Mouse (Mus musculus): ENCODE results near the gene Tipin. TPM values are rescaled to one million over a fixed set of nuclear protein-coding genes. Genes with fewer than 3 reads are reported as not detected.

The Tipin gene
- total and polyA plus RNA-seq, 3 experiments = 179 to 443 (median 204) TPM

- dilution Hi-C loops (cut with MboI; ENCODE audit: extremely low pct_ligation_motif_present, extremely low pct_unique_long_range_greater_than_20kb, low sequenced_read_pairs) (no loop called here), in situ Hi-C loops (cut with MboI; ENCODE audit: low pct_ligation_motif_present, low pct_unique_long_range_greater_than_20kb, low sequenced_read_pairs) (no loop called here)
- Histone ChIP-seq H3K27ac (ENCODE audit: insufficient read depth, low read depth) (no peak overlapping the region), H3K36me3 (replicated peaks in 1 of 2; ENCODE audit: control insufficient read depth in 1 of 2, insufficient read depth in 1 of 2, low read length in 1 of 2) (no peaks in the 10 kb centered on the region), H3K9ac (ENCODE audit: insufficient read depth, low read depth) (no peak overlapping the region), H3K4me1 (ENCODE audit: control insufficient read depth in 1 of 2, insufficient read depth in 2 of 2) (peaks cover 0 to 15% of the 10 kb centered on the region in 2 experiments; a peak in 3 of 4 replicates), H3K79me2 (replicated peaks; ENCODE audit: control insufficient read depth, extremely low read depth, insufficient read depth, poor library complexity, severe bottlenecking) (no peaks in the 10 kb centered on the region), H3K9me3 (replicated peaks; ENCODE audit: low read length) (no peaks in the 10 kb centered on the region), H3K4me3 (replicated peaks in 1 of 3; ENCODE audit: low read depth in 2 of 3, low read length in 2 of 3, poor library complexity in 1 of 3) (no peak overlapping the region), H3K4me2 (ENCODE audit: insufficient read depth, low read depth, poor library complexity, severe bottlenecking) (no peak overlapping the region), H3K27me3 (replicated peaks) (no peaks in the 10 kb centered on the region)
- no peak for DNase-seq (ENCODE audit: extremely low read depth)
- no peak for TF ChIP-seq RAD21 (IDR thresholded peaks at IDR 0.05; ENCODE audit: low read depth, low read length)
- TF ChIP-seq USF2 (conservative IDR thresholded peaks at IDR 0.05; ENCODE audit: low read depth, low read length) = no peak
Measured at GRCm38 (mm10) chr9:64271249-64271648, 10.1 kb upstream of the Tipin start.

- in situ Hi-C loops (cut with MboI; ENCODE audit: low pct_ligation_motif_present, low pct_unique_long_range_greater_than_20kb, low sequenced_read_pairs) = no loop called here
Measured at GRCm38 (mm10) chr9:64272611-64273010, 8.8 kb upstream of the Tipin start.

DNA sequence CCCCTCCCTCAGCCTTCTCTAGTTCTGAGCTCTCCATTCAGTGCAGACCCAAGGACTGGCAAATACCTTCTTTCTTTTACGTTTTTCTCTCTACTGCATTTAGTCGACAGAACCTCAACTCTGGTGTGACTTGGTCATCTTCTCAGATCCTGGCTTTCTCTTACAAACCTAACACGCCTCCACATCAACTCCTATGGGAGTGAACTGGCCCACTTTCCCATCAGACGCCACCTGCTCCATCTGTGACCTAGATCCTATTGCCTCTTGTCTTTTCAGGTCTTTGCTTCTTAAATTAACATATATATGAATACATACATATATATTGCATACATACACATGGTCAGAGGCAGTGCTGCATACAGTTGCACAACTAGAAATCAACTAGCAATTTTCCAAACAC is 7.6 kb upstream of the Tipin start:
- Histone ChIP-seq H3K27ac (ENCODE audit: insufficient read depth, low read depth) (no peak overlapping the region), H3K27me3 (replicated peaks) (no peaks in the 10 kb centered on the region), H3K4me3 (replicated peaks in 1 of 3; ENCODE audit: low read depth in 2 of 3, low read length in 2 of 3, poor library complexity in 1 of 3) (no peak overlapping the region), H3K4me1 (ENCODE audit: control insufficient read depth in 1 of 2, insufficient read depth in 2 of 2) (peaks cover 0 to 15% of the 10 kb centered on the region in 2 experiments; a peak in 3 of 4 replicates), H3K4me2 (ENCODE audit: insufficient read depth, low read depth, poor library complexity, severe bottlenecking) (no peak overlapping the region), H3K9me3 (replicated peaks; ENCODE audit: low read length) (no peaks in the 10 kb centered on the region), H3K79me2 (replicated peaks; ENCODE audit: control insufficient read depth, extremely low read depth, insufficient read depth, poor library complexity, severe bottlenecking) (no peaks in the 10 kb centered on the region), H3K36me3 (replicated peaks in 1 of 2; ENCODE audit: control insufficient read depth in 1 of 2, insufficient read depth in 1 of 2, low read length in 1 of 2) (no peaks in the 10 kb centered on the region), H3K9ac (ENCODE audit: insufficient read depth, low read depth) (no peak overlapping the region)
- TF ChIP-seq ETS1 (conservative IDR thresholded peaks at IDR 0.05; ENCODE audit: low read depth, low read length) = no peak
- no peak for TF ChIP-seq POLR2AphosphoS2 (IDR thresholded peaks at IDR 0.05; ENCODE audit: low read depth, low read length)
- TF ChIP-seq TCF12 (IDR thresholded peaks at IDR 0.05; ENCODE audit: low read depth, low read length) = no peak
- no peak for TF ChIP-seq USF1 (IDR thresholded peaks at IDR 0.05; ENCODE audit: low read depth, low read length)
- TF ChIP-seq NRF1 (IDR thresholded peaks at IDR 0.05; ENCODE audit: low read depth, low read length) = no peak
- no peak for TF ChIP-seq E2F4 (IDR thresholded peaks at IDR 0.05; ENCODE audit: insufficient replicate concordance, low read depth, low read length)
- TF ChIP-seq NELFE (IDR thresholded peaks at IDR 0.05; ENCODE audit: low read depth, low read length) = no peak
- TF ChIP-seq ZKSCAN1 (IDR thresholded peaks at IDR 0.05; ENCODE audit: borderline replicate concordance, low read depth, low read length) = no peak
- no peak for TF ChIP-seq USF2 (conservative IDR thresholded peaks at IDR 0.05; ENCODE audit: low read depth, low read length)
- no peak for TF ChIP-seq MEF2A (IDR thresholded peaks at IDR 0.05; ENCODE audit: borderline replicate concordance, low read depth, low read length)
- TF ChIP-seq HCFC1 (IDR thresholded peaks at IDR 0.05; ENCODE audit: low read depth, low read length) = no peak
- TF ChIP-seq CHD2 (IDR thresholded peaks at IDR 0.05; ENCODE audit: low read length) = no peak
- no peak for TF ChIP-seq KAT2A (IDR thresholded peaks at IDR 0.05; ENCODE audit: insufficient replicate concordance, low read length)
- no peak for TF ChIP-seq ZC3H11A (IDR thresholded peaks at IDR 0.05; ENCODE audit: low read depth, low read length)
- no peak for TF ChIP-seq ZNF384 (IDR thresholded peaks at IDR 0.05; ENCODE audit: low read depth, low read length)
- TF ChIP-seq SMC3 (IDR thresholded peaks at IDR 0.05; ENCODE audit: low read depth, low read length) = no peak
- no peak for TF ChIP-seq MAX (IDR thresholded peaks at IDR 0.05; ENCODE audit: low read length)
- TF ChIP-seq MAZ (IDR thresholded peaks at IDR 0.05; ENCODE audit: low read depth, low read length) = no peak
- DNase-seq (ENCODE audit: extremely low read depth) = no peak
- dilution Hi-C loops (cut with MboI; ENCODE audit: extremely low pct_ligation_motif_present, extremely low pct_unique_long_range_greater_than_20kb, low sequenced_read_pairs) (no loop called here), in situ Hi-C loops (cut with MboI; ENCODE audit: low pct_ligation_motif_present, low pct_unique_long_range_greater_than_20kb, low sequenced_read_pairs) (no loop called here)

More at GRCm38 (mm10) chr9:64272611-64273010, 8.8 kb upstream of the Tipin start:
- Histone ChIP-seq H3K4me3 (replicated peaks in 1 of 3; ENCODE audit: low read depth in 2 of 3, low read length in 2 of 3, poor library complexity in 1 of 3) (no peak overlapping the region), H3K27me3 (replicated peaks) (no peaks in the 10 kb centered on the region), H3K4me1 (ENCODE audit: control insufficient read depth in 1 of 2, insufficient read depth in 2 of 2) (peaks cover 0 to 15% of the 10 kb centered on the region in 2 experiments; a peak in 3 of 4 replicates), H3K27ac (ENCODE audit: insufficient read depth, low read depth) (no peak overlapping the region), H3K4me2 (ENCODE audit: insufficient read depth, low read depth, poor library complexity, severe bottlenecking) (no peak overlapping the region), H3K9me3 (replicated peaks; ENCODE audit: low read length) (no peaks in the 10 kb centered on the region), H3K9ac (ENCODE audit: insufficient read depth, low read depth) (no peak overlapping the region), H3K36me3 (replicated peaks in 1 of 2; ENCODE audit: control insufficient read depth in 1 of 2, insufficient read depth in 1 of 2, low read length in 1 of 2) (no peaks in the 10 kb centered on the region), H3K79me2 (replicated peaks; ENCODE audit: control insufficient read depth, extremely low read depth, insufficient read depth, poor library complexity, severe bottlenecking) (no peaks in the 10 kb centered on the region)
- dilution Hi-C loops (cut with MboI; ENCODE audit: extremely low pct_ligation_motif_present, extremely low pct_unique_long_range_greater_than_20kb, low sequenced_read_pairs) = no loop called here
- TF ChIP-seq CTCF (conservative IDR thresholded peaks at IDR 0.05 in 1 of 2, IDR thresholded peaks at IDR 0.05 in 1 of 2; ENCODE audit: low read depth in 2 of 2, low read length in 2 of 2) = peak; percentile 42 to 74
- TF ChIP-seq RAD21 (IDR thresholded peaks at IDR 0.05; ENCODE audit: low read depth, low read length) = peak; percentile 75
- peak; percentile 66 for TF ChIP-seq SMC3 (IDR thresholded peaks at IDR 0.05; ENCODE audit: low read depth, low read length)
- TF ChIP-seq PAX5 (IDR thresholded peaks at IDR 0.05; ENCODE audit: low read length) = no peak
- peak; percentile 60 for DNase-seq (ENCODE audit: extremely low read depth)

Data from CH12.LX (cell line).